Mouse (Mus musculus): Measurements from ENCODE around the gene Lgmn.

Gene Lgmn

GRCm38 (mm10) chr12:102432238-102432637 is 7.4 kb downstream of the Lgmn start:
- no peak for DNase-seq

GRCm38 (mm10) chr12:102430228-102430627 is 9.4 kb downstream of the Lgmn start:
- DNase-seq, result no peak

- DNase-seq, result no peak
These were observed 10.0 kb downstream of the Lgmn start for GRCm38 (mm10) chr12:102429656-102430055.

- no peak for DNase-seq
These were observed 13.3 kb downstream of the Lgmn start for GRCm38 (mm10) chr12:102426285-102426684.

- peak in 1 of 2 experiments; percentile 17 for DNase-seq
These were observed 14.5 kb downstream of the Lgmn start for GRCm38 (mm10) chr12:102425048-102425578.

GRCm38 (mm10) chr12:102424456-102424855 is 15.2 kb downstream of the Lgmn start:
- no peak for DNase-seq

- DNase-seq, result no peak
These were observed 16.0 kb downstream of the Lgmn start for GRCm38 (mm10) chr12:102423625-102424024.

GRCm38 (mm10) chr12:102422623-102423320 is 16.8 kb downstream of the Lgmn start:
- DNase-seq, result no peak

GRCm38 (mm10) chr12:102422065-102422464 is 17.5 kb downstream of the Lgmn start:
- no peak for DNase-seq

GRCm38 (mm10) chr12:102420168-102420890 is 19.3 kb downstream of the Lgmn start:
- no peak for DNase-seq

GRCm38 (mm10) chr12:102419544-102419943 is 20.1 kb downstream of the Lgmn start:
- no peak for DNase-seq

- DNase-seq, result no peak
These were observed 21.9 kb downstream of the Lgmn start for GRCm38 (mm10) chr12:102417701-102418100.

GRCm38 (mm10) chr12:102416955-102417510 is 22.6 kb downstream of the Lgmn start:
- DNase-seq, result no peak

- no peak for DNase-seq
These were observed 23.2 kb downstream of the Lgmn start for GRCm38 (mm10) chr12:102416391-102416837.

- DNase-seq, result no peak
These were observed 24.9 kb downstream of the Lgmn start for GRCm38 (mm10) chr12:102414686-102415085.

- DNase-seq, result no peak
These were observed 26.4 kb downstream of the Lgmn start for GRCm38 (mm10) chr12:102413171-102413570.

- DNase-seq, result no peak
These were observed 41.0 kb downstream of the Lgmn start for GRCm38 (mm10) chr12:102398588-102398987.

- DNase-seq, result no peak
These were observed 43.3 kb downstream of the Lgmn start for GRCm38 (mm10) chr12:102395998-102396991.

GRCm38 (mm10) chr12:102395537-102395936 is 44.1 kb downstream of the Lgmn start:
- DNase-seq, result no peak

- no peak for DNase-seq
These were observed 45.1 kb downstream of the Lgmn start for GRCm38 (mm10) chr12:102394496-102394895.

- no peak for DNase-seq
These were observed 47.6 kb downstream of the Lgmn start for GRCm38 (mm10) chr12:102391982-102392381.

- no peak for DNase-seq
These were observed 48.5 kb downstream of the Lgmn start for GRCm38 (mm10) chr12:102391109-102391508.
